Mouse (Mus musculus) liver, embryonic 16.5 days (tissue): ENCODE measurements around the gene Ubac2. TPM values are rescaled to one million over a fixed set of nuclear protein-coding genes. Genes with fewer than 3 reads are reported as not detected.
A peak's percentile ranks its signal among the peaks of the same experiment; 100 is the strongest.

Source experiments
- ATAC-seq: fragments of 200-750 bp; cut with Nextera tagmentation; 2 replicates; pipeline ENCODE4 v1.8.0; 2017; ENCODE audit warnings: low read depth, mild to moderate bottlenecking, moderate number of reproducible peaks, moderate library complexity
- H3K27ac ChIP-seq: fragments of 300-500 bp; sonication (generic); 2 replicates; pipeline ENCODE4 v1.5.1; 2014; ENCODE audit warnings: mild to moderate bottlenecking, low read length
- H3K27me3 ChIP-seq: fragments of 300-500 bp; sonication (generic); 2 replicates; pipeline ENCODE4 v1.6.1; 2014; ENCODE audit warnings: low read depth, low read length, mixed read lengths; ENCODE audit not compliant: control insufficient read depth, insufficient read depth
- H3K36me3 ChIP-seq: fragments of 300-500 bp; sonication (generic); 2 replicates; pipeline ENCODE4 v1.6.1; 2014; ENCODE audit warnings: mild to moderate bottlenecking; ENCODE audit not compliant: control insufficient read depth, insufficient read depth
- H3K4me1 ChIP-seq: fragments of 300-500 bp; sonication (generic); 2 replicates; pipeline ENCODE4 v1.6.1; 2014; ENCODE audit warnings: low read depth, low read length, mixed read lengths; ENCODE audit not compliant: control insufficient read depth
- H3K4me2 ChIP-seq: fragments of 300-500 bp; sonication (generic); 2 replicates; pipeline ENCODE4 v1.6.1; 2014; ENCODE audit warnings: low read depth, low read length, mixed read lengths
- H3K4me3 ChIP-seq: fragments of 300-500 bp; sonication (generic); 2 replicates; pipeline ENCODE4 v1.5.1; 2014; ENCODE audit warnings: low read depth, mild to moderate bottlenecking, low read length
- H3K9ac ChIP-seq: fragments of 300-500 bp; sonication (generic); 2 replicates; pipeline ENCODE4 v1.6.1; 2014; ENCODE audit warnings: low read depth, low read length
- H3K9me3 ChIP-seq: fragments of 300-500 bp; sonication (generic); replicated peaks from 2 replicates; pipeline ENCODE4 v1.6.1; 2016; ENCODE audit warnings: low read length; ENCODE audit not compliant: control insufficient read depth
- WGBS: fragments of 180-500 bp; shearing (Covaris S2); extraction: QIAGEN DNeasy Blood & Tissue Kit; methylation state at CpG from one replicate; pipeline ENCODE4 v1.1.7; 2014; ENCODE audit not compliant: insufficient replicate concordance; 5-methylcytosine and 5-hydroxymethylcytosine counted together
- polyA plus RNA-seq: library from polyadenylated mRNA; unstranded; fragments of >200 nt; fragmentation: Nextera tagmentation; extraction: Ambion mirVana; gene quantifications from 2 replicates; pipeline ENCODE4 v1.2.1, GENCODE M21; 2015

Gene Ubac2
- polyA plus RNA-seq, 1 experiment from 2014 or later: 22.1 TPM

DNA sequence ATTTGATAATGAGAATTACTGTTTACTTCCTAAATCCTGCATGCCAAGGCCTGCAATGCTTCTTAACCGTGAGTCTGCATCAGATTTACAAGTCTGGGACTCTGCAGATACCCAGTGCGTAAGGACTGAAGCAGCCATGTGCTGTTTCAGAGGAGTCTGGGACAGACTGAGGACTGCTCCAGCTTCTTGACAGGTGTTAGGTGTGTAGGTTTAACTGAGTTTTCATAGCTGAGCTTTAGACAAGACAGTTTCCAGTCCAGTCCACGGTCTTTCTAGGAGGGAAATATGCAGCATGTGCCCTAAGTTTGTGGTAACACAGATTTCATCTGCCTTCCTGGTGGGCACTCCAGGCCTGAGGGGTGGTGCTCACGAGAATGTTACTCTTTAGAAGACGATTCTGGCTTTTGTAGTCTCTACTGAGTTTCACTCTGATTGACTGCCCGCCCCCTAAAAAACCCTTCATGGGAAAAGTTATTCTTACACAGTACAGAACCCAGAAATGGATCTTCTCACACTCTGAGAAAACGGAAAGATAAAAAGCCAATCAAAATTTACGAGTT, 68.9 kb downstream of the Ubac2 start:
- no peak overlapping the region for H3K4me2 ChIP-seq
- no peak overlapping the region for H3K4me3 ChIP-seq
- ATAC-seq: no peak
- WGBS: 54% methylated on average over 8 of the region's 8 CpGs
- no peak overlapping the region for H3K9ac ChIP-seq
- no peak overlapping the region for H3K27ac ChIP-seq
- no peaks in the 10 kb centered on the region for H3K9me3 ChIP-seq
- peaks cover 7% of the 10 kb centered on the region for H3K4me1 ChIP-seq
- no peaks in the 10 kb centered on the region for H3K36me3 ChIP-seq
- no peaks in the 10 kb centered on the region for H3K27me3 ChIP-seq

DNA sequence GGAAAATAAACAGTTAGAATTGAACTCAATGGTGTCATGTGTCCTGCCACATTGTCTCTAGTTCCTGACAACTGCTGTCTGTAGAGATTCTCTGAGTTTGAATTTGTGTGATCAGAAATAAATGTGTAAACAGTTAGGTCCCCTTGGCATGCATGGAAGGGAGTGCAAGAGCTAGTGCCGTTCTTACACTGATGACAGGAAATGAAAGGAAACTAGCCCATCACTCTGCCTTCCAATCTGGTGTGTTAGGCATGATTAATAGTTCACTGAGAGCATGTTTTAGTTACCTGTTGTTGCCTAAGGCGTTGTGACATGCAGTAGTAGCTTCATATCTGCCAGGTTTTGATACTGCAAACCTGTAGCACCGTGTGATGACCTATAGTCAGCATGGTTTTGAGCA, 69.5 kb downstream of the Ubac2 start:
- no peak overlapping the region for H3K9ac ChIP-seq
- no peaks in the 10 kb centered on the region for H3K27me3 ChIP-seq
- H3K9me3 ChIP-seq: no peaks in the 10 kb centered on the region
- H3K27ac ChIP-seq: no peak overlapping the region
- 65% methylated on average over 3 of the region's 3 CpGs for WGBS
- H3K4me3 ChIP-seq: no peak overlapping the region
- ATAC-seq: no peak
- H3K36me3 ChIP-seq: no peaks in the 10 kb centered on the region
- H3K4me1 ChIP-seq: peaks cover 7% of the 10 kb centered on the region
- no peak overlapping the region for H3K4me2 ChIP-seq

DNA sequence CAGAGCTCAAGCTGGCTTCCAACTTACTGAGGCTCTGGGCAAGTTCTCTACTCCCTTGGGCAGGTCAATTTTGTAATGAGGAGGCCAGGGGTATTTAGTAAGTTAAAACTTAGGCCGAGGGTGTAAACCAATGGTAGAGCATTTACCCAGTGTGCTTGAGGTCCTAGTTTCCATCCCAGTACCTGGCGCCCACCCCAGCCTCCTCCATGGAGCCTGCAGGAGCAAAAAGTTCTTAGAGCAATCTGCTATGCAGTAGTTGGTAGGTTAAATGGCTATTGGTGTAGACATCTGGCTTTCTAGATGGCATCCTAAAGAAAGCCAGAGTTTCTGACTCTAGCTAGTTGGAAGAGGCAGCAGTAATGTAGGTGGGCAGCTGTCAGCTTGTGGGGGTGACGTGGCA, 71.0 kb downstream of the Ubac2 start:
- 73% methylated on average over 3 of the region's 3 CpGs for WGBS
- H3K9ac ChIP-seq: no peak overlapping the region
- ATAC-seq: no peak

DNA sequence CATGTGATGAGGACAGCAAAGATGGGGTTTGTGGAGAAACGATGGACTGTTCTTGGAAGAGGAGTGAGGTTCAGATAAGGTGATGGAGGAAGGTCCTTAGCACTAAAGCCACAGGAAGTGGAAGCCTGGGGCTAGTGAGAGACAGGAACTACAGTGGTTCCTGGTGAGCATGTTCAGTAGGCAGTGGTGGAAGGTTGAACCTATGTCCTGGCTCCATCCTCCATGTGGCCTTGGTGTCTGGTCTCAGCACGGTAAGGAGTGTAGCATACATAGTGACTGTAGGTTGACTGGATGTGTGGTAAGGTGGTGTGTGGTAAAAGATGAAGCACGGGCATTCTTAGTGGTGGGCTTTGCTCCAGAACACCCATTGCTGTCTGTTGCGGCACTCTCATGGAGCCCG, 71.5 kb downstream of the Ubac2 start:
- H3K27me3 ChIP-seq: no peaks in the 10 kb centered on the region
- H3K36me3 ChIP-seq: no peaks in the 10 kb centered on the region
- H3K4me2 ChIP-seq: no peak overlapping the region
- H3K4me1 ChIP-seq: peaks cover 7% of the 10 kb centered on the region
- H3K9me3 ChIP-seq: no peaks in the 10 kb centered on the region
- no peak overlapping the region for H3K4me3 ChIP-seq
- H3K27ac ChIP-seq: no peak overlapping the region
- WGBS: 60% methylated on average over 5 of the region's 5 CpGs
- ATAC-seq: no peak
- no peak overlapping the region for H3K9ac ChIP-seq

More for the DNA sequence above, 71.0 kb downstream of the Ubac2 start:
- Histone ChIP-seq H3K27ac (no peak overlapping the region), H3K4me3 (no peak overlapping the region), H3K27me3 (no peaks in the 10 kb centered on the region), H3K36me3 (no peaks in the 10 kb centered on the region), H3K4me2 (no peak overlapping the region), H3K4me1 (peaks cover 7% of the 10 kb centered on the region), H3K9me3 (no peaks in the 10 kb centered on the region)

- H3K36me3 ChIP-seq: no peaks in the 10 kb centered on the region
- H3K27me3 ChIP-seq: no peaks in the 10 kb centered on the region
- 33% methylated on average over 2 of the region's 2 CpGs for WGBS
- no peak overlapping the region for H3K27ac ChIP-seq
- peak; percentile 82 for ATAC-seq
- H3K4me2 ChIP-seq: no peak overlapping the region
- peaks cover 7% of the 10 kb centered on the region for H3K4me1 ChIP-seq
- no peaks in the 10 kb centered on the region for H3K9me3 ChIP-seq
- H3K9ac ChIP-seq: no peak overlapping the region
- H3K4me3 ChIP-seq: no peak overlapping the region
These were observed 73.1 kb downstream of the Ubac2 start for GRCm38 (mm10) chr14:121951399-121952045.

- no peak overlapping the region for H3K4me3 ChIP-seq
- no peak for ATAC-seq
- peaks cover 9% of the 10 kb centered on the region for H3K4me1 ChIP-seq
- H3K9ac ChIP-seq: no peak overlapping the region
- H3K9me3 ChIP-seq: no peaks in the 10 kb centered on the region
- no peak overlapping the region for H3K4me2 ChIP-seq
- 60% methylated on average over 5 of the region's 5 CpGs for WGBS
- no peaks in the 10 kb centered on the region for H3K27me3 ChIP-seq
- no peaks in the 10 kb centered on the region for H3K36me3 ChIP-seq
- H3K27ac ChIP-seq: no peak overlapping the region
These were observed 73.6 kb downstream of the Ubac2 start for GRCm38 (mm10) chr14:121952046-121952400.

DNA sequence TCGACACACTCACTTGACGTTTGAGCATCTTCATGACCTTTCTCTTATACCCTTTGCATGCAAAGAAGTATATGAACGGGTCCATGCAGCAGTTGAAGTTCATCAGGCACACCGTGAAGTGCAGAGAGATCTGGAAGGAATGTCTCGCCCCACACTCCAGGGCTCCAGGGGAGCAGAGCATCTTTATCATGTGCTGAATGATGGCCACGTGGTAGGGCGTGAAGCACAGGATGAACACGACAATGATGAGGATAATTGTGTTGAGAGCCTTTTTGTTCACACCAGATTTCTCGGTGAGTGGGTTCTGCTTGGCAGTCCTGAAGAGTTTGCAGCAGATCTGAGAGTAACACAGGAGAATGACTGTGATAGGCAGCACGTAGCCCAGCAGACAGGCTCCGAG, 75.7 kb downstream of the Ubac2 start:
- H3K9ac ChIP-seq: no peak overlapping the region
- 82% methylated on average over 11 of the region's 11 CpGs for WGBS
- no peak for ATAC-seq

DNA sequence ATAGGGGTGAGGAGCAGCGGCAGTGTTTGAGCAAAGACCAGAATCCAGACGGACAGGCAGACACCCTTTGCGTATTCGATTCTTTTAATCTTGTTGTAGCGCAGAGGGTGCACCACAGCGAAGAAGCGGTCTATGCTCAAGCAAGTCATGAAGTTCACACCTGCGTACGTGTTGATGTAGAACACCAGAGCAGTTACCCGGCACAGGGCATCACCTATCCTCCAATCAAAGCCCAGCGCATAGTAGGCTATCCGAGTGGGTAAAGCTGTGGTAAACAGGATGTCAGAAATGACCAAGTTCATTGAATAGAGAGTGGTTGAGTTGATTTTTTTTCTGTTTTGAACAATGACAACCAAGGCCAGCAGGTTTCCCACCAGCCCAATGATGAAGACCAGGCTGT, 76.2 kb downstream of the Ubac2 start:
- no peaks in the 10 kb centered on the region for H3K27me3 ChIP-seq
- H3K9me3 ChIP-seq: no peaks in the 10 kb centered on the region
- ATAC-seq: no peak
- H3K27ac ChIP-seq: no peak overlapping the region
- peaks cover 9% of the 10 kb centered on the region for H3K4me1 ChIP-seq
- H3K4me2 ChIP-seq: no peak overlapping the region
- no peak overlapping the region for H3K9ac ChIP-seq
- 87% methylated on average over 12 of the region's 12 CpGs for WGBS
- H3K36me3 ChIP-seq: no peaks in the 10 kb centered on the region
- H3K4me3 ChIP-seq: no peak overlapping the region

More for the DNA sequence above, 75.7 kb downstream of the Ubac2 start:
- Histone ChIP-seq H3K27ac (no peak overlapping the region), H3K9me3 (no peaks in the 10 kb centered on the region), H3K4me2 (no peak overlapping the region), H3K27me3 (no peaks in the 10 kb centered on the region), H3K4me3 (no peak overlapping the region), H3K4me1 (peaks cover 9% of the 10 kb centered on the region), H3K36me3 (no peaks in the 10 kb centered on the region)

- WGBS: 55% methylated on average over 5 of the region's 5 CpGs
- Histone ChIP-seq H3K27ac (no peak overlapping the region), H3K27me3 (no peaks in the 10 kb centered on the region), H3K36me3 (no peaks in the 10 kb centered on the region), H3K4me3 (no peak overlapping the region), H3K9ac (no peak overlapping the region), H3K4me2 (no peak overlapping the region), H3K4me1 (peaks cover 9% of the 10 kb centered on the region), H3K9me3 (no peaks in the 10 kb centered on the region)
- ATAC-seq: no peak
These were observed 76.9 kb downstream of the Ubac2 start for GRCm38 (mm10) chr14:121955176-121955795.
